Mouse (Mus musculus) neural tube, embryonic 15.5 days (tissue): ENCODE measurements around the gene Foxc2. TPM values are rescaled to one million over a fixed set of nuclear protein-coding genes. Genes with fewer than 3 reads are reported as not detected.
A peak's percentile ranks its signal among the peaks of the same experiment; 100 is the strongest.

ENCODE experiments used
- ATAC-seq: fragments of 200-750 bp; cut with Nextera tagmentation; 2 replicates; pipeline ENCODE4 v1.8.0; 2017; ENCODE audit warnings: mild to moderate bottlenecking, moderate TSS enrichment, moderate library complexity; ENCODE audit not compliant: low FRiP score
- H3K27ac ChIP-seq: fragments of 300-500 bp; sonication (generic); replicated peaks from 2 replicates; pipeline ENCODE4 v1.5.1; 2015; ENCODE audit warnings: mild to moderate bottlenecking, inconsistent platforms
- H3K27me3 ChIP-seq: fragments of 300-500 bp; sonication (generic); replicated peaks from 2 replicates; pipeline ENCODE4 v1.6.1; 2015; ENCODE audit warnings: inconsistent platforms
- H3K36me3 ChIP-seq: fragments of 300-500 bp; sonication (generic); 2 replicates; pipeline ENCODE4 v1.6.1; 2015; ENCODE audit warnings: inconsistent platforms
- H3K4me1 ChIP-seq: fragments of 300-500 bp; sonication (generic); 2 replicates; pipeline ENCODE4 v1.6.1; 2015; ENCODE audit warnings: inconsistent platforms
- H3K4me2 ChIP-seq: fragments of 300-500 bp; sonication (generic); 2 replicates; pipeline ENCODE4 v1.6.1; 2015; ENCODE audit warnings: inconsistent platforms, mild to moderate bottlenecking, moderate library complexity
- H3K4me3 ChIP-seq: fragments of 300-500 bp; sonication (generic); replicated peaks from 2 replicates; pipeline ENCODE4 v1.5.1; 2015; ENCODE audit warnings: mild to moderate bottlenecking, inconsistent platforms
- H3K9ac ChIP-seq: fragments of 300-500 bp; sonication (generic); replicated peaks from 2 replicates; pipeline ENCODE4 v1.6.1; 2015; ENCODE audit warnings: mild to moderate bottlenecking, inconsistent platforms
- H3K9me3 ChIP-seq: fragments of 300-500 bp; sonication (generic); replicated peaks from 2 replicates; pipeline ENCODE4 v1.6.1; 2016; ENCODE audit warnings: inconsistent platforms
- WGBS: fragments of 180-500 bp; shearing (Covaris S2); methylation state at CpG from one replicate; pipeline ENCODE4 v1.1.7; 2015; ENCODE audit warnings: mixed read lengths; 5-methylcytosine and 5-hydroxymethylcytosine counted together
- polyA plus RNA-seq: library from polyadenylated mRNA; unstranded; fragments of >200 nt; fragmentation: Nextera tagmentation; extraction: Ambion mirVana; gene quantifications from 2 replicates; pipeline ENCODE4 v1.2.1, GENCODE M21; 2015

Gene Foxc2
- polyA plus RNA-seq, 1 experiment from 2014 or later = 3.4 TPM

- WGBS = 42% methylated on average over 2 of the region's 2 CpGs
- Histone ChIP-seq H3K9me3 (no peaks in the 10 kb centered on the region), H3K9ac (no peak overlapping the region), H3K27me3 (peaks cover 95% of the 10 kb centered on the region), H3K27ac (no peak overlapping the region), H3K4me3 (no peak overlapping the region), H3K4me1 (peaks cover 14% of the 10 kb centered on the region), H3K4me2 (no peak overlapping the region), H3K36me3 (no peaks in the 10 kb centered on the region)
- no peak for ATAC-seq
Measured at GRCm38 (mm10) chr8:121123113-121123512, 7.1 kb downstream of the Foxc2 start.

- Histone ChIP-seq H3K9me3 (no peaks in the 10 kb centered on the region), H3K36me3 (no peaks in the 10 kb centered on the region), H3K4me3 (no peak overlapping the region), H3K4me2 (peak overlapping the region; percentile 47), H3K27ac (no peak overlapping the region), H3K9ac (no peak overlapping the region), H3K27me3 (peaks cover 97% of the 10 kb centered on the region), H3K4me1 (peaks cover 23% of the 10 kb centered on the region)
- 3% methylated on average over 17 of the region's 17 CpGs for WGBS
- ATAC-seq = 0 out of 2 replicates have a peak, but pooled peaks have one; percentile 24
Measured at GRCm38 (mm10) chr8:121124547-121125239, 8.7 kb downstream of the Foxc2 start.

DNA sequence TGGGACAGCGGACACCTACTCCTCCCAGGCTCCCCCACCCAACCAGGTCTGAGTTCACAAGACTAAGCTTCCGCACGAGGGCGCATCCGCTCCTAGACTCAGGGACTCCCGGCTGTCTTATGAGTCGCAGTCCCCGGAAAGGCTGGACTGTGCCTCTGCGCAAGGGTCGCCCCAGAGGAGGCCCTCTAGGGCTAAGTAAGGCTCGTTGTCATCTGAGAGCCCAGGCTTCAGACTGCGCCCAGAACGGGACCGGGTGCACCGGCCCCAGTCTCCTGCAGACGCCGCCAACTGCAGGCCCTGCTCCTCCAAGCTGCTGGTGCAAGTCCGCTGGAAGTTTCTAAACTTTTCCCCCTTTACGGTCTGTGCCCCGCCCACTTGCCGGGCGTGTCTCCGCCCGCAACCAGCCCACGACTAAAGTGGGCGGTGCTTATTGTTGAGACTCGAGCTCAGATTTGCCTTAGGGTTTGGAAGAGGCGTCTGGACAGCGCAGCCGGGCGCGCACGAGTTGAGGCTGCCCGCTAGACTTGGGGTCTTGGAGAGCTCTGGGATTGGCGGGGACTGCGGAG lies 9.4 kb downstream of the Foxc2 start:
- 0 out of 2 replicates have a peak overlapping the region, but pooled peaks have one; percentile 45 for H3K27ac ChIP-seq
- no peaks in the 10 kb centered on the region for H3K9me3 ChIP-seq
- WGBS = under 1% methylated on average over 36 of the region's 36 CpGs
- peak; percentile 53; the same call in 1 of the 2 replicates for ATAC-seq
- H3K4me2 ChIP-seq = peak overlapping the region; percentile 47
- peaks cover 97% of the 10 kb centered on the region for H3K27me3 ChIP-seq
- H3K4me1 ChIP-seq = peaks cover 23% of the 10 kb centered on the region
- no peaks in the 10 kb centered on the region for H3K36me3 ChIP-seq
- H3K4me3 ChIP-seq = peak overlapping the region; percentile 9; the same call in 1 of the 2 replicates
- no peak overlapping the region for H3K9ac ChIP-seq

DNA sequence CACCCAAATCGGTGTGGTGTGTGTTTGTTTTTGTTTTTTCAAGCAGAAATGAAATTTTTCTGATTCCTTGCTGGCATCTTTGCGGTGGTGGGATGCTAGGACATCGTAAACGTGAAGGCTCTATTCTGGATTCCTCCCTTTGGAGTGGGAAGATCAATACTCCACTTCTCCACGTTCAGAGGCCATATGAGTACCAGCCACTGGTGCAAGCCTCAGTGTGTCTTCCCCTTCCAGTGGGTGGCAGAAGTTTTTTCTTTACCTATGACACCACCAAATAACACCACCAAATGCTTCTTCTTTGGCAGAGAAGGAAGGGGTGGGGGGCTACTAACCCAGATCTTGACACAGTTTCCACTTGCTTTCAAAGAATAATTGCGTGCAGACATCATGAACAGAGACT lies 10.2 kb downstream of the Foxc2 start:
- H3K27ac ChIP-seq = no peak overlapping the region
- H3K36me3 ChIP-seq = no peaks in the 10 kb centered on the region
- H3K9ac ChIP-seq = no peak overlapping the region
- H3K9me3 ChIP-seq = no peaks in the 10 kb centered on the region
- H3K4me1 ChIP-seq = peaks cover 23% of the 10 kb centered on the region
- WGBS = 1% methylated on average over 6 of the region's 6 CpGs
- peaks cover 97% of the 10 kb centered on the region for H3K27me3 ChIP-seq
- H3K4me2 ChIP-seq = no peak overlapping the region; the same call in 1 of the 2 replicates
- no peak overlapping the region for H3K4me3 ChIP-seq
- no peak for ATAC-seq

GRCm38 (mm10) chr8:121126694-121127093 lies 10.7 kb downstream of the Foxc2 start:
- H3K36me3 ChIP-seq = no peaks in the 10 kb centered on the region
- WGBS = under 1% methylated on average over 6 of the region's 6 CpGs
- peaks cover 23% of the 10 kb centered on the region for H3K4me1 ChIP-seq
- H3K27ac ChIP-seq = no peak overlapping the region
- no peak overlapping the region for H3K4me2 ChIP-seq
- no peaks in the 10 kb centered on the region for H3K9me3 ChIP-seq
- no peak overlapping the region for H3K9ac ChIP-seq
- peaks cover 95% of the 10 kb centered on the region for H3K27me3 ChIP-seq
- ATAC-seq = no peak
- no peak overlapping the region for H3K4me3 ChIP-seq

- no peaks in the 10 kb centered on the region for H3K36me3 ChIP-seq
- 3% methylated on average over 11 of the region's 11 CpGs for WGBS
- no peaks in the 10 kb centered on the region for H3K9me3 ChIP-seq
- H3K4me3 ChIP-seq = no peak overlapping the region
- H3K4me2 ChIP-seq = no peak overlapping the region
- no peak overlapping the region for H3K9ac ChIP-seq
- ATAC-seq = no peak
- H3K27me3 ChIP-seq = peaks cover 95% of the 10 kb centered on the region
- no peak overlapping the region for H3K27ac ChIP-seq
- H3K4me1 ChIP-seq = peaks cover 23% of the 10 kb centered on the region
Measured at GRCm38 (mm10) chr8:121127291-121127701, 11.3 kb downstream of the Foxc2 start.

- Histone ChIP-seq H3K4me1 (peaks cover 23% of the 10 kb centered on the region), H3K36me3 (no peaks in the 10 kb centered on the region), H3K9me3 (no peaks in the 10 kb centered on the region), H3K27me3 (peaks cover 95% of the 10 kb centered on the region), H3K4me2 (peak within 1 kb of the TSS; percentile 36), H3K4me3 (peak within 1 kb of the TSS; percentile 15; the same call in 1 of the 2 replicates), H3K9ac (no peak within 1 kb of the TSS), H3K27ac (no peak within 1 kb of the TSS)
- no peak for ATAC-seq
- 1% methylated on average over 43 of the region's 43 CpGs for WGBS
Measured at GRCm38 (mm10) chr8:121127756-121128375, 11.9 kb downstream of the Foxc2 start, which contains the start of gene Foxl1. Gene Foxl1 (plus strand): TSS chr8:121127940.

DNA sequence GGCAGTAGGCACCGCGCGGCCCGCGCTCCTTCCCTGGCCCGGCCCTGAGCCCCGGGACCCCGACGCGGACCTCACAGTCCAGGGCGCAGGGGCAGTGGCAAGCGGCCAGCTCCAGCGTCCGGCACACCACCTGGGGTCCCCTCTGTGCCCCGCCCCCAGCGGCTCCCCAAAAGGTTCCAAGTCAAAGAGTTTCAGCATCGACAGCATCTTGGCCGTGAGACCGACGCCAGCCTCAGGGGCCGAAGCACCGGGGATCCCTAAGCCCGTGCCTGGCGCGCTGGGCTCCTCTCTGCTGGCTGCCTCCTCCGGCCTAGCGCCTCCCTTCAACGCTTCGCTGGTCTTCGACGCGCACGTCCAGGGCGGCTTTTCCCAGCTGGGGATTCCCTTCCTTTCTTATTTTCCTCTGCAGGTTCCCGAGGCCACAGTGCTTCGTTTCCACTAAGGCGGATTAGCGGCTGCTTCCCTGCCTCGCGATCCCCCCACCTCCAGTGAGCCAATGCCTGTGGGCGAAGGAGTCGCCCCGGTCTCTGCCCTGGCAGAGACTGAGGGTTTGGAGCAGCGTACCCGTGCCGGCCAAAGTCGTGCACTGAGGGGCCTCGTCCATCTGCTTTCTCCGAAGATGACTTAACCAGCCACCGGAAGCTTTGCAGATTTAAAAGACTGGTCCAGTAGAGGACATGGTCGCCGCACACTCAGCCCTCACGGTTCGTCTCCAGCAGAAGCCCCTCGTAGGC lies 12.7 kb downstream of the Foxc2 start:
- WGBS = 2% methylated on average over 55 of the region's 55 CpGs
- H3K27me3 ChIP-seq = peaks cover 92% of the 10 kb centered on the region
- ATAC-seq = no peak
- H3K4me3 ChIP-seq = peak overlapping the region; percentile 8; the same call in 1 of the 2 replicates
- no peak overlapping the region for H3K27ac ChIP-seq
- H3K9ac ChIP-seq = no peak overlapping the region
- H3K36me3 ChIP-seq = no peaks in the 10 kb centered on the region
- H3K9me3 ChIP-seq = no peaks in the 10 kb centered on the region
- peaks cover 23% of the 10 kb centered on the region for H3K4me1 ChIP-seq
- peak overlapping the region; percentile 36 for H3K4me2 ChIP-seq

GRCm38 (mm10) chr8:121129265-121129940 lies 13.4 kb downstream of the Foxc2 start:
- H3K36me3 ChIP-seq = no peaks in the 10 kb centered on the region
- no peak overlapping the region for H3K27ac ChIP-seq
- peaks cover 93% of the 10 kb centered on the region for H3K27me3 ChIP-seq
- no peak overlapping the region for H3K4me2 ChIP-seq
- ATAC-seq = no peak
- H3K4me1 ChIP-seq = peaks cover 23% of the 10 kb centered on the region
- H3K4me3 ChIP-seq = no peak overlapping the region
- H3K9ac ChIP-seq = no peak overlapping the region
- no peaks in the 10 kb centered on the region for H3K9me3 ChIP-seq
- 21% methylated on average over 16 of the region's 16 CpGs for WGBS

DNA sequence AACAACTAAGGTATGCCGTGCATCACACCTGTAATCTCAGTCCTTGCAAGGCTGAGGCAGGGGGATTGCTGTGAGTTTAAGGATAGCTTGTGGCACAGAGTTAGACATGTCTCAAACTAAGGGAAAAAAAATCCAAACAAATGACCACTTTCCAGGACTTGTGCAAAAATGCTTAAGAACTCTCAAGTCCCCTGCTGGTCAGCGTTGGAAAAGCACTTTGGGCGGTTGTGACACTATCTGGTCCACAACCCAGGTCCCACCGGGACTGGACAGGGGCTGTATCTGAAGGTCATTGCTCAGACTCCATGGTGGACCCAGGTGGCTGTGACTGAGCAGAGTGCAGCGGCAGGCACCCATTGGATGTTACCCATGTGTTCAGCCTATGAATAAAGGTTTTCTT lies 14.6 kb downstream of the Foxc2 start:
- Histone ChIP-seq H3K9me3 (no peaks in the 10 kb centered on the region), H3K4me1 (peaks cover 17% of the 10 kb centered on the region), H3K36me3 (no peaks in the 10 kb centered on the region), H3K9ac (no peak overlapping the region), H3K4me2 (no peak overlapping the region), H3K27me3 (peaks cover 84% of the 10 kb centered on the region), H3K4me3 (no peak overlapping the region), H3K27ac (no peak overlapping the region)
- no peak for ATAC-seq
- 31% methylated on average over 5 of the region's 5 CpGs for WGBS

- 72% methylated on average over 5 of the region's 5 CpGs for WGBS
- ATAC-seq = no peak
- no peak overlapping the region for H3K4me3 ChIP-seq
Measured at GRCm38 (mm10) chr8:121132961-121133513, 17.1 kb downstream of the Foxc2 start.

More at GRCm38 (mm10) chr8:121132961-121133513, 17.1 kb downstream of the Foxc2 start:
- H3K36me3 ChIP-seq = no peaks in the 10 kb centered on the region
- H3K9me3 ChIP-seq = no peaks in the 10 kb centered on the region
- H3K27ac ChIP-seq = no peak overlapping the region
- H3K4me1 ChIP-seq = peaks cover 9% of the 10 kb centered on the region
- H3K9ac ChIP-seq = no peak overlapping the region
- H3K4me2 ChIP-seq = no peak overlapping the region
- peaks cover 61% of the 10 kb centered on the region for H3K27me3 ChIP-seq
